Mouse (Mus musculus) effector memory CD4-positive, alpha-beta T cell, adult 7 months (primary cell): ENCODE measurements around the gene Defb25. TPM values are rescaled to one million over a fixed set of nuclear protein-coding genes. Genes with fewer than 3 reads are reported as not detected.

Source experiments
- polyA plus RNA-seq: library from polyadenylated mRNA; unstranded; fragments of 100-300 nt; shearing (Covaris generic); gene quantifications from one replicate; pipeline ENCODE4 v1.2.1, GENCODE M21; 2017

Defb25 gene
- polyA plus RNA-seq, result not detected

DNA sequence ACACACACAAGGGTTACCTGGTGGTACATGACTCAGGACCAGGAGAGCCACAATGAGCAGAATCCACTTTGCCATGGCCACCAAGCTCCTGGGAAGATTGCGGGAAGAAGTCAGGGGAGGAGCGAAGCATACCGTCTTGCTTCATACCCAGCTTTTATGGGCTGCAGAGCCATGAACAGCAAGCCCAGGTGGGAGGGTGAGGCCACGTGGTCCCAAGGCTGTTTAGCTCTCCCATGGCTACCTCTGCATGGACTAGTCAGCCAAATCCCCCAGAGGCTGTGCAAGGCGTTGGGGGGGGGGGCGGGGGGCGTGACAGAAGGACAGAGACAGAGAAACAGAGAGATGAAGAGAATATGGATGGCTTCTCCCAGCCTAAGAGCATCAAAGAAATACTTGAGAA is at the start of gene Defb25:
Defb25 (minus strand) TSS at position 101 of the 400 bp plus-strand sequence.

GRCm38 (mm10) chr2:152669256-152669638 is 46.4 kb upstream of the Defb25 start, which contains the start of gene H13:
Gene H13, plus strand, starts transcription at chr2:152669461.

DNA sequence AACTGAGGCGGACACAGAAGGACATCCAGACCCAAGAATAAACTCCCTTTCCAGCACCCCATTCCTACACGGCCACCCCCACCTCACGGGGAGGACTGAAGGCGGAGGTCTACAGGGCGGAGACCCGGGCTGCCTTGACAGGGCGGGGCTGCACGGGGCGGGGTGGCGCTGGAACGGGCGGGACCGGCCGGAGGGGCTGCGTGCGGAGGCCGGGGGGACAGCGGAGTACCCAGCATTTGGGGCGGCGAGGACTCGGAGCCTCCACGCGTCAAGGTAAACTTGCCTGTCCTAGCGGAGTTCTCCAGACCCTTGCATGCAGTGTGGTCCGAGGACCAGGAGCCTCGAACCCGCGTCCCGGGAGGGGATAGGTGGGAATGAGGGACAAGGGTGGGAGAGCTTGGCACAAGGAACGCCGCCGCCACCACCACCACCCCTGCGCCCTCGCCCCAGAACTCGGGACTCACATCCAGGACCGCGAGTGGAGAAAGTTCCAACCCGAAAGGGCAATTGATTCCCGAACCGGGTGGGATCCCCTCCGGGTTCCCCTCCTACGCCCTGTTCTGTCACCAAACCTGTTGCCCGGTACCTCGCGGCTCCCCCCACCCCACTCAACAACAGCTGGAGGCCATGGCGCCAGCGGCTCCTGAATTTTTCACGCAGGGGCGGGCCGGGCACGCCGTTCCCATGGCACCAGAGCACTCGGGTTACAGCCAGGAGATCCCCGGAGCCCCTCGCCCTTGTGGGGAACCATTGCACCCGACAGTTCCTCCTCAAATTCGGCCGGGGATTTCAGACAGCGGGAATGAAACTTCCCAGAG is 4.1 kb upstream of the Defb25 start, which contains the start of gene Rem1:
Rem1 (plus strand) TSS at position 178 of the 818 bp plus-strand sequence.

DNA sequence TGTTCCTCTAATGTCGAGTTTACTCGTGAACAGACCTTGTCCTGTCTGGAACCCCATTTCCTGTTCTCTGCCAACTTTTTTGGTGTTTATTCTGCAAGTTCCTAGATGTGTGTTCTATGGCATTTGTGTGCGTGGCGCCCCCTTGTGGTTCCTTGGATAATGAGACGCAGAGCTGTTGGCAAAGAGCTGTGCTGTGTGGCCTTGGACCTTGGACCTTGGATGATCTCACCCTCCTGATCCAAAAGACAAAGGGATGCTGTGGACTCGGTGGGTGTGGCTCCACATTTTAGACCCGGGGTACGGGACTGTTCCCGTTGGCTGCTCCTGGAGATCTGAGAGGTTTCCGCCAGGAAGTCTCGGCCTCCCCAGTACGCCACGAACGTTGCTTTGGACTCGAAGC is 18.8 kb downstream of the Defb25 start, which contains the start of gene Defb36:
Defb36 (plus strand) TSS at position 271 of the 400 bp plus-strand sequence.

DNA sequence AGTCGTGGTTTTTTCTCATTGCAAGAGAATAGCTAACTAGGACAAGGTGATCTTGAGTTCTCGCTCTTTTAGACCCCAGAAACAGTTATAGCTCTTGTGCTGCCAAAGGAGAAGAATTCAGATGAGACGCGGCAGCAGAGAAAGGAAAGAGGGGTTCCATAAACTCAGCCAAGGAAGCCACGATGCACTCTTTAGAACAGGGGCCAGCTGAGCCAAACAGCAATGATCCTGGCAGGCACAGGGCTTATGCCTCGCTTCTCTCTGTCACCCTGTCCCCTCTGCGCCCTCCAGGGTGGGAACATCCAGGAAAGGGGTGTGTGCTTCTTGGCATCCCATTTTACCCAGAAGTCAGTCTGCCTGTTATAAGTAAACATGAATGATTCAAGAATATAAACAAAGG is 23.6 kb downstream of the Defb25 start, which contains the start of gene Defb45:
Defb45 (minus strand) TSS at position 101 of the 400 bp plus-strand sequence.

GRCm38 (mm10) chr2:152580107-152580506 is 42.7 kb downstream of the Defb25 start, which contains the start of gene Defb19:
Gene Defb19, minus strand, starts transcription at chr2:152580312.

Other genes with a start within 250 kb of the Defb25 start
- gene Nrsn2, start 246.4 kb downstream of the Defb25 start, polyA plus RNA-seq, result not detected
- gene Sox12, start 225.0 kb downstream of the Defb25 start, polyA plus RNA-seq, result 0.21 TPM
- gene Zcchc3, start 208.0 kb downstream of the Defb25 start, polyA plus RNA-seq, result 0.93 TPM
- gene 6820408C15Rik, start 207.5 kb downstream of the Defb25 start, polyA plus RNA-seq, result 0.62 TPM
- gene Defb23, start 158.4 kb downstream of the Defb25 start, polyA plus RNA-seq, result not detected
- not detected for gene Defb20, start 146.0 kb downstream of the Defb25 start, polyA plus RNA-seq
- gene Defb22, start 132.9 kb downstream of the Defb25 start, polyA plus RNA-seq, result not detected
- not detected for gene Defb26, start 111.4 kb downstream of the Defb25 start, polyA plus RNA-seq
- not detected for gene Defb28, start 104.8 kb downstream of the Defb25 start, polyA plus RNA-seq
- not detected for gene Defb29, start 83.0 kb downstream of the Defb25 start, polyA plus RNA-seq
- gene Gm17416, start 53.7 kb downstream of the Defb25 start, polyA plus RNA-seq, result not detected
- not detected for gene Defb21, start 50.3 kb downstream of the Defb25 start, polyA plus RNA-seq
- 1.1 TPM for gene Defb19, start 42.7 kb downstream of the Defb25 start, polyA plus RNA-seq
- gene Defb45, start 23.7 kb downstream of the Defb25 start, polyA plus RNA-seq, result not detected
- gene Defb36, start 18.7 kb downstream of the Defb25 start, polyA plus RNA-seq, result not detected
- not detected for gene Rem1, start 3.9 kb upstream of the Defb25 start, polyA plus RNA-seq
- 182 TPM for gene H13, start 46.4 kb upstream of the Defb25 start, polyA plus RNA-seq
- gene Mcts2, start 64.0 kb upstream of the Defb25 start, polyA plus RNA-seq, result 4.7 TPM
- 1.9 TPM for gene Id1, start 113.2 kb upstream of the Defb25 start, polyA plus RNA-seq
- gene Cox4i2, start 131.1 kb upstream of the Defb25 start, polyA plus RNA-seq, result 0.54 TPM
- gene Bcl2l1, start 208.7 kb upstream of the Defb25 start, polyA plus RNA-seq, result 101 TPM
- gene Tpx2, start 224.9 kb upstream of the Defb25 start, polyA plus RNA-seq, result 1.5 TPM